Mouse (Mus musculus): ENCODE measurements around the gene Cacna1d. TPM values are rescaled to one million over a fixed set of nuclear protein-coding genes. Genes with fewer than 3 reads are reported as not detected.

Gene Cacna1d
- total and polyA plus RNA-seq, 3 experiments: not detected

DNA sequence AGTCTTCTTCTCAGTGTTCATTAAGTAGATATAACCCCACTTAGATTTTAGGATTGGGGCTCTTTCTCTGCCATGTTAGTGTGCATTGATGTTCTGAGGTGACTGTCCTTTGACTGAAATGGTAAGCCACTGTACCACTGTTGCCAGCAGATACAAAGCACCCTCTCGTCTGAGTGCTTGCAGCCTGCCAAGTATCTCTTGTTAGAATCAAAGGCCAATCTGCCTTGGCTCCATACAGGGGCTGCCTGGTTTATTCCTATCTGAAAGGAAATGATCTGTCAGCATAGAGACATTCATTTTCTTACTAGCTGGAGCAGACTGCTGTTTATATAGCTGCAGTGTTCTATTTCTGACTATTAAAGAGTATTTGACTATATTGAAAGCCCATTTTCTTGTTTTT is 2.0 kb upstream of the Cacna1d start:
- Histone ChIP-seq H3K36me3 (ENCODE audit: control insufficient read depth in 1 of 2, insufficient read depth in 2 of 2, low read length in 2 of 2) (peaks cover 7 to 22% of the 10 kb centered on the region in 2 experiments), H3K4me1 (ENCODE audit: control insufficient read depth in 1 of 2, insufficient read depth in 2 of 2, low read length in 2 of 2) (peaks cover 10 to 16% of the 10 kb centered on the region in 2 experiments; a peak in 3 of 4 replicates), H3K9me3 (replicated peaks; ENCODE audit: insufficient read depth, low read length) (no peaks in the 10 kb centered on the region), H3K27ac (ENCODE audit: control insufficient read depth, low read depth, low read length) (no peak overlapping the region), H3K79me2 (ENCODE audit: control insufficient read depth, insufficient read depth, low read length, poor library complexity) (peaks cover 5% of the 10 kb centered on the region), H3K9ac (ENCODE audit: control insufficient read depth, low read depth, low read length, poor library complexity, severe bottlenecking) (no peak overlapping the region), H3K27me3 (ENCODE audit: control insufficient read depth in 1 of 2, insufficient read depth in 2 of 2, low read length in 2 of 2) (no peaks in the 10 kb centered on the region), H3K4me3 (ENCODE audit: control insufficient read depth in 1 of 2, insufficient read depth in 1 of 2, low read depth in 2 of 2, low read length in 2 of 2) (no peak overlapping the region)
- DNase-seq (ENCODE audit: low read depth, low spot score): no peak
- TF ChIP-seq TAL1 (IDR thresholded peaks at IDR 0.05; ENCODE audit: low read length) (no peak), ZMIZ1 (IDR thresholded peaks at IDR 0.05; ENCODE audit: low read depth, low read length) (no peak), E2F4 (IDR thresholded peaks at IDR 0.05; ENCODE audit: borderline replicate concordance, low read depth, low read length) (no peak), MYC (IDR thresholded peaks at IDR 0.05; ENCODE audit: low read depth, low read length) (no peak), NELFE (IDR thresholded peaks at IDR 0.05; ENCODE audit: low read depth, low read length) (no peak), RAD21 (IDR thresholded peaks at IDR 0.05; ENCODE audit: low read depth, low read length) (no peak)

DNA sequence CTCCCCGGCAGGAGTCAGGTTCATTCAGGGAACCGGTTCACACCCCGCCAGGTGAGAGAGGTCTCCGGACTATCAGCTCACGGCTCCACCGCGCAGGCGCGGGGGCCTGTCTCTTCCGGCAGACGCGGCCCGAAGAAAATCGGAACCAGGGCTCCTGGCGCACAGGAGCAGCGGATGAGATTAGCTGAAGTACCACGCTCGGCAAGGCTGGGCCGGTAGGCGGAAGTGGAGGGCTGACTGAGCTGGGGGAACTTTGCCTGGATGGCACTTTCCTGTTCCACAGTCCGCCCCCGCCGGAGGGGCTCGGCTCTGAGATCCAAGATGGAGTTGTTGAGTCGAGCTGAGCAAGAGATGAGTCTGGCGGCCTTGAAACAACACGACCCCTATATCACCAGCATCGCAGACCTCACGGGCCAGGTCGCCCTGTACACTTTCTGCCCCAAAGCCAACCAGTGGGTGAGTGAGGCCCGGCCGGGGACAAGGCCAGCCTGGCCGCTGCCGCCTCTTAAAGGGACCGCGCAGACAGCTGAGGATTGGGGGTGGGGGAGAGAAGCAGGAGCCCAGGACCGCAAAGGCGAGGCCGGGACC is 11.8 kb downstream of the Cacna1d start, which contains the start of gene Dcp1a:
Gene Dcp1a (plus strand): TSS at position 175 of the 588 bp plus-strand sequence.
- Histone ChIP-seq H3K36me3 (ENCODE audit: control insufficient read depth in 1 of 2, insufficient read depth in 2 of 2, low read length in 2 of 2) (peaks cover 6% of the 10 kb centered on the region in 2 experiments), H3K27ac (ENCODE audit: control insufficient read depth, low read depth, low read length) (peak within 1 kb of the TSS; percentile 52), H3K27me3 (ENCODE audit: control insufficient read depth in 1 of 2, insufficient read depth in 2 of 2, low read length in 2 of 2) (peaks cover 2 to 4% of the 10 kb centered on the region in 2 experiments; a peak in 3 of 4 replicates), H3K9me3 (replicated peaks; ENCODE audit: insufficient read depth, low read length) (no peaks in the 10 kb centered on the region), H3K9ac (ENCODE audit: control insufficient read depth, low read depth, low read length, poor library complexity, severe bottlenecking) (peak within 1 kb of the TSS; percentile 79), H3K79me2 (ENCODE audit: control insufficient read depth, insufficient read depth, low read length, poor library complexity) (peaks cover 17% of the 10 kb centered on the region), H3K4me3 (ENCODE audit: control insufficient read depth in 1 of 2, insufficient read depth in 1 of 2, low read depth in 2 of 2, low read length in 2 of 2) (peak within 1 kb of the TSS; percentile 77 to 89), H3K4me1 (ENCODE audit: control insufficient read depth in 1 of 2, insufficient read depth in 2 of 2, low read length in 2 of 2) (0 out of 4 replicates have a peak, but pooled peaks cover 3% of the 10 kb centered on the region in 2 experiments)
- DNase-seq (ENCODE audit: low read depth, low spot score): peak; percentile 98
- TF ChIP-seq RAD21 (IDR thresholded peaks at IDR 0.05; ENCODE audit: low read depth, low read length) (no peak), CHD1 (IDR thresholded peaks at IDR 0.05; ENCODE audit: low read depth, low read length) (peak; percentile 84; the same call in 1 of the 2 replicates), ZC3H11A (IDR thresholded peaks at IDR 0.05; ENCODE audit: low read depth, low read length) (no peak), KAT2A (conservative IDR thresholded peaks at IDR 0.05; ENCODE audit: low read depth, low read length) (peak; percentile 82; the same call in 1 of the 2 replicates), CHD2 (IDR thresholded peaks at IDR 0.05; ENCODE audit: low read length) (no peak; the same call in 1 of the 2 replicates), ZKSCAN1 (IDR thresholded peaks at IDR 0.05; ENCODE audit: low read depth, low read length) (no peak), USF2 (IDR thresholded peaks at IDR 0.05; ENCODE audit: borderline replicate concordance in 1 of 2, insufficient read depth in 1 of 2, low read depth in 1 of 2, low read length in 2 of 2) (no peak), GABPA (IDR thresholded peaks at IDR 0.05; ENCODE audit: low read depth, low read length) (peak; percentile 47; the same call in 1 of the 2 replicates), GATA1 (IDR thresholded peaks at IDR 0.05; ENCODE audit: low read depth, low read length) (0 out of 2 replicates have a peak, but pooled peaks have one; percentile 28), CTCF (IDR thresholded peaks at IDR 0.05 in 2 of 3, conservative IDR thresholded peaks at IDR 0.05 in 1 of 3; ENCODE audit: control insufficient read depth in 1 of 3, insufficient read depth in 1 of 3, low read depth in 2 of 3, low read length in 3 of 3, poor library complexity in 1 of 3, severe bottlenecking in 1 of 3) (no peak), MAFK (IDR thresholded peaks at IDR 0.05; ENCODE audit: borderline replicate concordance, low read depth, low read length) (0 out of 2 replicates have a peak, but pooled peaks have one; percentile 42), SMC3 (IDR thresholded peaks at IDR 0.05; ENCODE audit: low read depth, low read length) (0 out of 2 replicates have a peak, but pooled peaks have one; percentile 22), ZNF384 (IDR thresholded peaks at IDR 0.05; ENCODE audit: low read depth, low read length) (no peak; the same call in 1 of the 2 replicates), USF1 (IDR thresholded peaks at IDR 0.05; ENCODE audit: low read depth, low read length) (peak; percentile 60), ETS1 (IDR thresholded peaks at IDR 0.05; ENCODE audit: low read depth, low read length) (peak; percentile 81), RCOR1 (IDR thresholded peaks at IDR 0.05; ENCODE audit: low read depth, low read length) (peak; percentile 72), ZMIZ1 (IDR thresholded peaks at IDR 0.05; ENCODE audit: low read depth, low read length) (peak; percentile 81), MAX (IDR thresholded peaks at IDR 0.05; ENCODE audit: low read length) (peak; percentile 85), HCFC1 (IDR thresholded peaks at IDR 0.05; ENCODE audit: low read depth, low read length) (peak; percentile 98), NELFE (IDR thresholded peaks at IDR 0.05; ENCODE audit: low read depth, low read length) (peak; percentile 84), JUND (IDR thresholded peaks at IDR 0.05; ENCODE audit: low read depth, low read length) (no peak), TCF12 (IDR thresholded peaks at IDR 0.05; ENCODE audit: low read depth, low read length) (peak; percentile 81), EP300 (IDR thresholded peaks at IDR 0.05; ENCODE audit: low read depth in 1 of 2, low read length in 2 of 2) (peak in 1 of 2 experiments; percentile 61; a peak in 2 of 4 replicates), ELF1 (IDR thresholded peaks at IDR 0.05; ENCODE audit: low read depth, low read length) (peak; percentile 97), MXI1 (IDR thresholded peaks at IDR 0.05; ENCODE audit: low read depth, low read length) (peak; percentile 91), UBTF (IDR thresholded peaks at IDR 0.05; ENCODE audit: borderline replicate concordance, insufficient read depth, low read depth, low read length) (no peak), MYC (IDR thresholded peaks at IDR 0.05; ENCODE audit: low read depth, low read length) (0 out of 2 replicates have a peak, but pooled peaks have one; percentile 41)

Data from MEL (cell line).